Mouse (Mus musculus) neural tube, embryonic 10.5 days (tissue): Measurements from ENCODE around the gene Auts2.

Source experiments
- DNase-seq: peaks from one replicate; pipeline ENCODE4 v3.0.0-alpha.2; 2017; ENCODE audit warnings: low spot score; ENCODE audit errors: extremely low spot score

The Auts2 gene

DNA sequence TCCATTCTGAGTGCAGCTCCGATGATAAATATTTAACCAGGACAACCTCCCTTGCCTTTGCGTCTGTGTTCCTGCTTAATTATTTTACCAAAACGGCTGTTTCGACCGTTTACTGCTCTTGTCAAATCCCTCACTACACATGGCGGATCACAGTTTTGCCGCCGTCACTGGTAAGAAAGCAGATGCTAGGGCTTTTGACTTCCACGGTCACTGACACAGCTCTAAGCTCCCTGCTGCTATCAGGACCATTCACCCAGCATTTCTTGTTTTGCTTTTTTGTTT, 698.7 kb downstream of the Auts2 start:
- no peak for DNase-seq

DNA sequence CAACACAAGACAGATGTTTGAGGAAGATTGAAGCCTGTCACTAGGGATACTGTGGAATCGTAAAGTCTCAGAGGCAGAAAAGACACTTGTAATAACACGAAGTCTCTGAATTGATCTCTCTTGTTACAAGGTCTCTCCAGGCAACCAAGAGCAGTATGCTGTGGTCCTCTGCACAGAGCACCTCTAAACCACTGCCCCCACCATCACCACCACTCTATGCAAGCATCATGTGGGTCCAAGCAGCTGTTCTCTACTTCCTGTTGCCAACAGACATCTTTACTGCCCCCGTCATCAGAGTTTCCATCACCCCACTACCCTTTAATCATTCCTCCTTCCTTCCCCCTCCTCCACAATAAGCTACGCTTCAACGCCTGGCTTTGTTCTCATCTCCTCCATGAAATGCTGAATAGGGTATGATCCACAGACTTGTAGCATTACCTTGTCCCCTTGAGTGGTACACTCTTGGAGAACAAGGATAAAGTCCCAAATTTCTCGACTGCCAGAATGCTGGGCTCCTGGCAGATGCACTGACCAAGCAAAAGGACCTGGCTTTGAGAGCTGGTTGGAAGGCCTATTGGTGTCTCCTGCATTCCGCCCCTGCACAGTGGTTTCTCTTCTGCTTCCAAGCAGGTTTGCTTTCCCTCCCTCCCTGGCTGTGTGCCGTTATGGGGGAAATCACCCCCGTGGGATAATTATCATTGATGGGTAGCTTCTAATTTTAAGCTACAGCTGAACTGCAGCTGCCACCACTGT, 699.2 kb downstream of the Auts2 start:
- DNase-seq = no peak

DNA sequence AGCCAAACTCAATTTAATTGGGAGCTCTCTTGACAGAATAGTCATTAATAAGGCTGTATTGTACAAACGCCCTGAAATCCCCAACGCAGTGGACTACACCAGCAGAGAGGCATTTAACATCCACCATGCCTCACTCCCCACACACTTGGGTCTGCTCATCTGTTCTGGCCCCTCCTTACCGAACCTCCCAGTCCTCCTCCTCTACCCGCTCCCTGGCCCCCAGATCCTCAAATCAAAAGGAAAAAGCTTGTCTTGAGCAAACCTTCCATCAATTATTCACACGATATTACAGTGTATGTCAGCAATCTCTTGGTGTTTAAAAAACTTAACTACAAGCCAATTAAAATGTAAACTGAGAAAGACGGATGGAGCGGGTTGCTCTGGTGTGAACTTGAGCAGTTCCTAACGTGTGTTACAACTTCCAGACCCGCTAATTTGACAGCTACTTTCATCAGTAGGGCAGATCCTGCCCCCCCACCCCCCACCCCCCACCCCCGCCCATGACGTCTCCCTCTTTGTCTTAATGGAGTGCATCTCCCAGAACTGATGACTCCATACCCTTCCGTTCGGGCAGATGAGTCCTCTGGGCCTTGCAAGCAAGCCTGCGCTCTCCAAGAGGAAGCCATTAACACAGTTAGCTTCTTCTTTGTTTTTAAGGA, 703.4 kb downstream of the Auts2 start:
- DNase-seq = no peak

DNA sequence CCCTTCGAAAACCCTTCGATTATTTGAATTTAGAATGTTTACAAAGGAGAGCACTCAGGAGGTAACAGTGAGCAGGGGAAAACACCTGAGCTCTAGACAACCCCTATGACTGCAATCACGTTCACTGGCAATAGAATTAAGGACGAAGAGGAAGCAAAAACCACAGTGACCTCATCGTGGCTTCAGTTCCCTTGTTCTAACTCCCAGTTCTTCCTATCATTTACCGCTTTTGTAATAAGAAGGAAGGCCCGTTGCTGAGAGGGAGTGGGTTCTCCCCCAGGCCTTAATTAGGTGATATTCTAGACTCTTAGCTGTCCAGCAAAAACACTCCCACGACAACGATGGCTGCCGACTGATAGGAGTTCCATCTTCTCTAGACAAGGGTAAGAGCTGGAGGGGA, 704.1 kb downstream of the Auts2 start:
- DNase-seq = no peak

DNA sequence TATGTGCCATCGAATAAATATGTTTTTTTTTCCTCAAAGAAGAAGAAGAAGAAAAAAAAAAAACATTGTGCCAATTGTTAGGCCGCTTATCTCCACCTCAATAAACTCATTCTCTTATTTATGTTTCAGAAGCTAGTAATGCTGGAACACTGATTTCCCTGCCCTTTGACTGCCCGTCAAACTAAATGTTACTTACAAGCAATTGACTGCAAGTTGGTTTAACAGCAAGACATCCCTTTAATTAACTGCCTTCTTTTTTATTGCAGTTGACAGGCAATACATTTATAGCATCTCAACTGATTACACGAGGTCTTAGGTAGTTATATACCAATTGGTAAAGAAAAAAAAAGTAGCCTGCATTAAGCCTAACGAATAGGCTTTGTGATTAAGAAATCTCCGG, 705.1 kb downstream of the Auts2 start:
- no peak for DNase-seq

DNA sequence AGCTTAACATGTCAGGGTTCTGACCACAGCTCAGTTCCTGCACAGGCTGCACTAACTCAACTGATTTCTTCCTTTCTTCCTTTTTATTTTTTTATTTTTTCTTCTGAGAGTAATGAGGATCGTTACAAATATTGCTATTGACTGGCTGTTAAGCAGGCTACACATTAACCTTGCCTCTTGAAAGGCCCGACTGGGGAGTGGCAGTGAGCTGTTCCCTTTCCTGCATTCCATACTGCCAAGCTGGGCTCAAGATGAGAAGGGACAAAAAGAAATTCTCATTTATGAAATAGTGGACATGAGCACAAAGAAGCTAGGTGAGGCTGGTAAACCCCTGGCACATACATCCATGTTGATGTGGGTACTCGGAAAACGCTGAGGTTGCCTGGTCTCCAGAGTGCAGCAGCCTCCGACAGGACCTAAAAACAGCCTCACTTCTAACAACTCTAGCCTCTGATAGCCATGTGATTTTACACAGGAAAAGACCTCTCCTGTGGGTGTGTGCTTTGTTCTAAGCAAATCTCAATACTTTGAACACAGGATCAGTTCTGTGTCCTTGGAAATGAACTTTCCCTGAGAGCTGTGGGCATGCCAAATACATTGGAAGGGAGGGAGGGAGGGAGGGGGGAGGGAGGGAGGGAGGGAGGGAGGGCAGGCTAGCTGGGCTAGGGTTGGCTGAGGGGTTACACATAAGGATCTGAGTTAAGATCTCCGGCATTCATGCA, 707.0 kb downstream of the Auts2 start:
- DNase-seq = no peak

DNA sequence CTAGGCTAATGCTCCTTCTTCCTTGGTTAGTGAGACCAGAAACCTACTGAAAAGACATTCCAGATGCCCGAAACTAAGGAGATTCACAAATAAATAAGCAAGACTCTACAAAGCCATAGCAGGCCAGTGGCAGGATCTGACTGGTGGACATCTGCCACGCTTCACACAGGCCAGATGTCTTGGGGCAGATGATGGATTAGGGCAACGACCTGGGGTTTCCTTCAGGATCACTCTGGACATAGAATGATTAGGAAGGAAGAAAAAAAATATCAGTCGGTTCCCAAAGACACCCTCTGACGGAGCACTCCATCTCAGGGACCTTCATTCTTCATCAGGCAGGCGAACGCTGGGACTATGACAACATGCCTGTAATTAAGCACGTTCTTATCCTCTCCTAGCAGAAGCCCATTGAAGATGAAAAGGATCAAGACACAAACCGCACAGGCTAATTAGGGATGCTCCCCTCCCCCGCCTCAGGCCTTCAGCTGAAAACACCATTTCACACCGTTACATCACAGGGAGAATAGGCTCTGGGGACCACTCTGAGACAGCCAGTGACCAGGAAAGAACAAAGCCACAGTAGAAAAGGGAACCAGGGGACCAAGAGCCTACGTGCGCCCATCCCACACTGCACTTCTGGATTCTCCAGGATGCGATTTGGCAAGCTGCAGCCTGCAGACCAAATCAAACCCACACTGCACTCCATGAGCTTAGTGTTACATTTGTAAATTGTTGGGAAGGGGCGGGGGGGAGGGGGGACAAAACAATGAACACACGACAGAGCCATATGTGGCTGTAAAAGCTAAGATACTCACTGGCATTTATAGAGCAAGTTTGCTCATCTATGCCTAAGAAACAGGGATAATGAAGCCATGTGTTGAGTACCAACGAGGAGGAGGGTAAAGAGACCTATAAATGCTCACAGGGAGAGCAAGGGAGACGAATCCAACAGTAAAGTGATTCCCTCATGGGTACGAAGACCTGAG, 710.0 kb downstream of the Auts2 start:
- DNase-seq = peak; percentile 53

DNA sequence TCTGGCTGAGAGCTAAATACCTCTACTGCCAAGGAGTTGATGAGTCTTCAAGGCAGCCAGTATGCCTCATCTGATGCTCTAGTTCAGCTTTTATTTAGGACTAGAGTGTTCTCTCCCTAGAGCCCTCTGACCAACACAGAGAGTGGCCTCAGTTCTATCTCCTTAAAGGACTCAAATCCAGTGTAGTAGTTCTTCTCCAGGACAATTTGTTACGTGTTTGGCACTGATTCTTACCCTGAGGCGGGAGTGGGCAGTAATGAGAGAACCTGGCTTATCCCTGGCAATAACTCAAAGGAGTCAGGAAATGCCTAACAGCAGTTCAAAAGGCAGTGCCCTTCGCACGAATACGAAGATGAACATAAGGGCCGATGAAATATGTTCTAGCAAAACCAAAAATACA, 713.0 kb downstream of the Auts2 start:
- DNase-seq = no peak

DNA sequence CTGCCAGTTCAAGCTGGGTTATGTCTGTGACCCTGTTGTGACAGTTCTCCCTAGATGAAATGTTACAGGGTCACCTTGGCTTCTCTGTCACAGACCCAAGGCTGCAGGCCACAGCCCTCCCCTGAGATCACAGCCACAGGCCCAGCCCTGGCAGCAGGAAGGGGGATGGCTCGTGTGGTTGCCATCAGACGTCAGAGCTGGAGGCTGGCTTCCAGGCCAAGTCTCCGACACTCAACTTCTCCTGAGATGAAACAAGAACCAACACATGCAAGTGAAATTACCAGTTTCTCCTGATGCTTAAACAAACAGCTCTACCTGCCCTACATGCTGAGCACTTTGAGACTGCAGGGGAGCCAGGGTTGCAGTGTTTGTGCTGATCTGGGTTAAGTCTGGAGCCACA, 713.9 kb downstream of the Auts2 start:
- DNase-seq = no peak

DNA sequence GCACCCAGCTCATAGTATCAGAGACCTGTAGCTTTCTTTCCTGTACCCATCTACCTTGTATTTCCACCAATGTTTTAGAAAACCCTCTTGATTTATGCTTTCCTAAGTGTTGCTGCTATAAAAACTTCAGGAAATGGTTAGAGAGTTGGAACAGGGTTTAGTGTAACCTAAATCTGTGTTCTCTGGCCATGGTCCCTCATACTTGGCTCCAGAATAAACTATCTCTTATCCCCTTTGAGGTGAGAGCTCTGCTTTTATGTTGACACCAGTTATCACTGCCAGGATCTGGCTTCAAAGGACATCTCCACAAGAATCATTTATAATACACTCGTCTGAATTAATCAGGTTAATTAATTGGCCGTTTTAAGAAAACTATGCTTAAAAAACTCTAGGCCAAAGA, 714.5 kb downstream of the Auts2 start:
- no peak for DNase-seq

DNA sequence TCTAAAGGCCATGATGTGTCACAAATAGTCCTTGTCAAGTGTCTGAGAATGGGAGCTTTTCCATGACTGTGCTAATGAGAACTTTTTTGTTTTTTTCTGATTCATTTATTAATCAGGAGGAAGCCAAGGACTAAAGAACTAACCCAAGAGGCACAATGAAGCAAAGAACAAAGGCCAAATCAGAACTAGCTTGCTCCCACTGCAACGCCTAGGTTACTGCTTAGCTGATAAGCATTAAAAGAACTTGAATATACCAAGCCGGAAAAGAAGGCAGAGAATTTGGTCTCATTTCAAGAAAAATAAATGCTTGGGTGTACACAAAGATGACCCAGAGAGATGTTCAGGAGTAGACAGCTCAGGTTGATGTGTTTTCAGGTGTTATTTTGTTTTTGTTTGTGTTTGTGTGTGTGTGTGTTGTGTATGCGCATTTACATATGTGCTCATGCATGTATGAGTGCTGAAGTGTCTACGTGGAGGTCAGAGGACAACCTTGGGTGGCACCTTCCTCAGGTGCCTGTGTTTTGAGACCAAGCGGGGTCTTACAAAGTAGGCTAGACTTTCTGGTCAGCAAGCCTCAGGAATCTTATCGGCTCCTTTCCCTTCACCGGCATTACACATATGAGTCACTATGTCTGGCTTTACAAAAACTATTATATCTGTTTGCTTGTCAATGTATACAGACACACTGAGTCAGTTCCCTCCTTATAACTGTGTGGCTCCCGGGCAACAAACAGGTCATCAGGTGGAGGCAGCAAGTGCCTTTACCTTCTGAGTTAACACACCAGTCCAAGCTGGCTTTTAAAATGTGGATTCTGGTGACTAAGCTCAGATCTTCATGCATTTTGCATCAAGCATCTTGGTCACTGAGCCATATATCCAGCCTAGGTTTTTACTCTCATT, 716.5 kb downstream of the Auts2 start:
- DNase-seq = no peak

DNA sequence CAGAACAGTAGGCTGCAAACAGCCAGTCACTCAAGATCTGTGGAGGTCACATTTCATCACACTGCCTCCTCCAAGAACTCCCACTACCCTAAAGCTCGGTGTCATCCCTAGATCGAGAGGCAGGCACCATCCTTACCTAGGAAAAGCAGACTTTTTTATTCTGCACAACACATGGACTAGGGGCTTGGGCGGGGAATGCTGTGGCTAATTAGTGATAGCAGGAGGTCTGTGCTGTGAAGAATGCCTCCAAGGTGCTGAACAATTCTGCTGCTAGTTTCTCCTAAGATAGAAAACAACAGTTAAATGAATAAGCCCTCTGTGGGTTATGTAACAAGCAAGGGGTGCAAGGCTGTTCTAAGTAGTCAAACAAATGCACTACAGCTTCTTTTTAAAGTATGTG, 717.7 kb downstream of the Auts2 start:
- no peak for DNase-seq

DNA sequence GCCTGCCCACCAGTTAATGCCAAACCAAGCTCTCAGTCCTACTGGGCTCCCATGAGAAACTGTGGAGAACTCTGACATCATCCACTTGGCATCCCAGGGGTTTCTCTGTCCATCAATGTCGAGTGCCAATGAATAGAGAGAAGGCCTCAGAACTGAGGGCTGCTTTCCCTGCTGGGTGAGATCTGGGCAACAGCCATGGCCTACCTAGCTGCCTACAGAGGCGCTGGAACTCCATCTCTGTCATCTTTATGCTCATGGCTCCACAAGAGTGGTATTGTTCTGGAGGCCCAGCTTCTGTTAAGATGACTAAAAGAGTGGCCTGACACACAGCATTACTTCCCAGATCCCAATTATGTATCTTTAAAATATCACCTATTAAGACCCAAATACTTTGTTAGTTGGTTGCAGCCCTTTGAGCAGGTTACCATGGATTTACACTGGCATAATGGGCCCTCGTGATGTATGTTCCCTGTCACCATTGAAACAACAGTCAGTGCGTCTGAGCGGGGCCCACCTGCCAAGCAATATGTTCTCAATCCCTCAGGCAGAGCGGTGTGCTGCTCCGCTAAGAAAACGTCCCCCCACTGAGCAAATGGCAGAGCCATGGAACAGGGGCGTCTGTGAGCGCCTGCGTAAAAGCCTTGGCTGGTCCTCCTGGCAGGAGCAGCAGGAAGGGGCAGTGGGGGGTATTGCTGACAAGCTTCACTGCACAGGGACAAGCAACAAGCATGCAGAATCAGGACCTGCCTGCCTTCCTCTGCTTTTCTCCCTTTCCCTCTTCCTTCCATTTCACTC, 718.8 kb downstream of the Auts2 start:
- DNase-seq = no peak

DNA sequence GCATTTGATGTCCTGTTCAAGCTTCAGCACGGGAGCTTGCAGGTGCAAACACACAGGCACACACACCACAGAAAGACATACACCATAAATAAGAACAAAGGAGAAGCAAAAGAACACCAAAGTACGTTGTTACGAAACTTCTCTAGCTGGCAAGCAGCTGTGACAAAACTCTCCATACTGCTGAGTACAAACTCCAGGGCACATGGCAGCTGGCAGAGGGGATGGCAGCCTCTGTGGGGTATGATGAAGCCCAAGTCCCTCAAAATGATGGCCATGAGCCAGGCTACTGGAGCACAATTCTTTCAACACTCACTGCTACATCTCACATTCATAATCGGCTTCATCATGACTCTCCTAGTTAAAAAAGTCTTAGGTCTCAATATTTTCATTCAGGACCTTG, 721.7 kb downstream of the Auts2 start:
- DNase-seq = no peak

DNA sequence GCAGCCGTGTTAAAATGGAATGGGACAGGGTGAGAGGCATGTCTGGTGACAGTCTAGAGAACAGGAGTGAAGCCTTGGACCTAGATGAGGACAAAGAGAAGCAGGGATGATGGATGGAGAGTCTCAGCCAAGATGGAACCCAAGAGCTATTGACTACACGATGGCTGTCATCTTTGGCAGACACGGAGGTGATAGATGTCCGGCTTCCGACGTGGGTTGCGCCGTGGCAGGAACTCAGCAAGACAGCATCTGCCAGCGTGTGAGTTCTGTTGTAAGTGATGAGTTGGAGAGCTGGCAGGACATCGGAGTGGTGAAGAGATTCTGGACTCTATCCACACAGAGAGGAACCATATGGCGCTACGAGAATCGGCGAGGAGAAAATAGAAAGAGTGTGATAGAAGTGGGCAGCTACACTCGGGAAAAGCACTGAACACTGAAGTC, 723.9 kb downstream of the Auts2 start:
- no peak for DNase-seq

DNA sequence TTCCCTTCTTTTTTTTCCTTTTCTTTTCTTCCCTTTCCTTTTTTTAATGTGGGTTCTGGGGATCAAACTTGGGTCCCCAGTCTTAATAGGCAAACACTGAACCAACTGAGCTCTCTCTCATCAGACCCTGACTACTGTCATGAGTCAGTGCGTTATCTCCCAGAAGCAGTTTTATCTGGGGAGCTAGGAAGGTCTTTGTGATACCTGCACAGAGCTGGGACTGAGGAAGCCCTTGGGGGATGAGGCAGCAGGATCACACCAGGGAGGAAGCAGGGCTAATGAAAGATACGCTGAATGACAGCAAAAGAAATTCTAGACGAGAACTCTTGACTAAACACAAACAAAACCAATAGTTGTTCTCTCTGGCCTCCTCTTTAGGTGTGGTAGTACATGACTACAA, 727.6 kb downstream of the Auts2 start:
- no peak for DNase-seq

DNA sequence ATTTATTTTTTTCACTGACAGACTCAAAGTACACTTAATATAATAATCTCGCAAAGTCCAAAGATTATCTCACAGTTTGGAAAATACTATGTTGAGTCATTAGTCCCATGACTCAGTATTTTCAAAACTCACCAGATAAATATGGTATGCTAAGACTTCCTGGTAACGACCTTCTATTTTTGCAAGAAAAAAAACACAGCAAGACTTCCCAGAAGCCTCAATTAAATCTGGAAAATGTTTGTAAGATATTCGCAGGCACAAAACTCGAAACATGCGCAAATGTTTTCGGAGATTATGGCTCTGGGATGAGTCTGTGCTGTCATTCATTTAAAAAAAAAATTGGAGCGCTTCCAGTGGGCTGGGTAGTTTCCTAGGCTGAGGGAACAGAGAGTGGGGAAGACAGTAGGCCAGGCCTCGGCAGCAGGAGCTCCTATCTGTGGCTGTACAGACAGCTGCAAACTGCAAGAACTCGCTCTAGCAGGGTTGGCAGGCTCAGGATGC, 728.6 kb downstream of the Auts2 start:
- no peak for DNase-seq

DNA sequence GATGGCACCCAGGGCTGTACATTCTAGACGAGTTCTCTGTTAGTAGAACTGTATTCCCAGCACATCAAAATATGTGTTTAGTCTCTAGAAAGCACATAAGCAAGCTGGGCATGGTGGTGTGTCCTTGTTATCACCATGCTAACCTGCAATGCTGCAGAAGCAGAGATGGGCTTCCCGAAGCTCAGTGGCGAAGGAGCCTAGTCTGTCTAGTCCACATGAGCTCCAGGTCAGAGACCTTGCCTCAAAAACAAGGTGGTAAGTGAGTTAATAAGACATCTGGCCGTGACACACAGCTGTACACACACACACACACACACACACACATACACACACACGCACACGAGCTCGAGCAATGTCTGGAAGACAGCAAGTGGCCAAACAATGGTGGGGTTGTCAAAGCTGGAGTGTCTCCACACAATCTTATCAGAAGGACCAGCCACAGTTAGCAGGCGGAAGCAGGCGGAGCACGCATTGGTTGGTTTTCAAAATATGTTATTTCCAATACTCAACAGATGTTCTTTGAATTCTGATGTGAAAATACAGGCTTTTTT, 729.1 kb downstream of the Auts2 start:
- no peak for DNase-seq

DNA sequence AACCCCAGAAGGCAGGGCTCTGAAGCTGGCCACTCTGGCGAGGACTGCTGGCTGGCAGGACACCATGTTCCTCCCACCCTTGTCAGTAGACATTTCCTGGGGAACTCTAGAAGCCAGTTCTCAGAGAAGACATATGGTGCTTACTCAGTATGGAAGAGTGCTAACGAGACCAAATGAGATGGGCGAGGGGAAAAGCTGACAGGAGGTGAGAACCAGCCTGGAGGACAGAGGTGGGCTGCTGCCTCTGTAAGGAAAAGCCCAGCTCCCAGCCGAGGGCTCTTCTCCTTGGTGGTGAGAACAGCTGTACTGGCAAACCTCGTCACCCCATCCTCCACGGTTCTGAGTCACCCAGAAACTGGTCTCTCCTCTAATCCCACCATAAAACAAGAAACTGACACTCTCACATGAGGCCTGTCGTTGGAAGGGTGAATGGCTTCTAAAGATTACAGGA, 729.8 kb downstream of the Auts2 start:
- DNase-seq = no peak
